Mouse (Mus musculus): ENCODE data around the gene Zfyve28.

Gene Zfyve28

DNA sequence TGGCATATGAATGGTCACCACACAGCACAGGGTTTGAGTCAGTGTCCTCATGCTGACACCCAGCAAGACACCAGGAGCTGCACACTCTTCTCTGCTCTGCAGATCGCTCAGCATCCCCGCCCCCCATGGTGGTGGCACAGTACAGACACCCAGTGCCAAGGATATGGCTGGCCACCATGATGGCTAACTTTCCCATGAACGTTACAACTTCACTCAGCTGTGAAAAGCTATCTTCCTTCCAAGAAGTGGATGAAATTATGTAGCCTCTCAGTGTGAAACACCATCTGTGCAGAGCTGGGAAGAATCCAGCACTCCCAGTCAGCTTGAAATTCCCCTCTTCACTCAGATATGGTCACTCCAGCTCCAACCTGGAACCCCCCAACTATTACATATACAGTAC lies 14.0 kb downstream of the Zfyve28 start:
- ChIA-PET CTCF (interaction anchor here in 1 of 4 experiments (1.8 kb wide), 1 partner anchor 13 kb away, joined by 5 read pairs; no protein-coding TSS in a partner anchor), POLR2A (interaction anchor here in 1 of 4 experiments (0.9 to 1.7 kb wide), 3 partner anchors 14 to 240 kb away, joined by 3 to 7 read pairs (median 5); partner anchors contain the start of genes Cfap99, Tnip2 and Zfyve28)

GRCm38 (mm10) chr5:34273251-34273681 lies 15.0 kb downstream of the Zfyve28 start:
- ChIA-PET CTCF (interaction anchor here in 2 of 4 experiments (1.2 to 1.8 kb wide), 2 partner anchors 14 to 27 kb away, joined by 3 to 5 read pairs; no protein-coding TSS in a partner anchor), POLR2A (interaction anchor here in 3 of 4 experiments (0.6 to 2.2 kb wide), 3 partner anchors 9 to 70 kb away, joined by 3 to 12 read pairs (median 9); partner anchors contain the start of gene Rnf4 (in 1 of the 3))

DNA sequence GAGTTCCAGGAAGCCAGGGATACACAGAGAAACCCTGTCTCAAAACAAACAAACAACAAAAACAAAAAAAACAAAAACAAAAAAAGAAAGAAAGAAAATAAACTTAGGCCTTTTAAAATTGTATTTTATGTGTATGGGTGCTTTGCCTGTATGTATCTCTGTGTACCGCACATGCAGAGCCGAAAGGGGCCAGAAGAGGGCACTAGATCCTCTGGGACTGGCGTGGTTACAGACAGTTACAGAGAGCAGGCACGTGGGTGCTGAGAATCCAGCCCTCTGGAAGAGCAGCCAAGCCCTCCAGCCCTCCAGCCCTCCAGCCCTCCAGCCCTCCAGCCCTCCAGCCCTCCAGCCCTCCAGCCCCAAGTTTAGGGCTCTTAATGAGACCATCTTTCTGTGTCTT lies 16.5 kb downstream of the Zfyve28 start:
- CTCF ChIA-PET, result interaction anchor here in 3 of 4 experiments (0.7 to 1.2 kb wide), 4 partner anchors 11 to 551 kb away, joined by 3 to 6 read pairs (median 4); no protein-coding TSS in a partner anchor

DNA sequence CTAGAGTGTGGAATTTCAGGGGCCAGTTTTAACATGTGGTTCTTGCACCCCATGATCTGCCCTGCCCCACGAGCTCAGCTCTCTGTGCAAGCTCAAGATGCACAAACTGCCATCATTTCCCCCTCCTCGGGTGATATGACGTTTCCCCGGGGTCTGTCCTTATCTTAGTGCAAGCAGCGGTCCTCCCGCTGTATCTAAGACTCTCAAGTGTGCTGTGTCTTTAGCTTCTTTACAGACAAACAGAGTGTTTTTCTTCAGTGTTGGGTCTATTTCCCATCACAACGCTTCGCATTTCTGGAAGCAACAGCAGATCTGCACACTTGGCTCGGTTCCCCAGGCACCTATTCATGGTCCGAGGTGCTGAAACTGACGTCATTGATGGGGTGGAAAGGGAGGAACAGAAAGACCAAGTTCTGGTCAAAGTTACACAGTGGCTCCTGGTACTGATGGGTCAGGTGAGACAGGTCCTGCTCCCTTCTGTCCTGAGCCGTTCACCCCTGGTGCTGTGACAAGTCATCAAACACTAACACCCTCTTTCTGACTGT lies 18.3 kb downstream of the Zfyve28 start:
- POLR2A ChIA-PET, result interaction anchor here in 3 of 4 experiments (0.6 to 2.5 kb wide), 9 partner anchors 10 to 308 kb away, joined by 3 to 7 read pairs (median 3); partner anchors contain the start of gene Rnf4 (in 1 of the 3)
- CTCF ChIA-PET, result interaction anchor here in 3 of 4 experiments (0.6 to 1.3 kb wide), 5 partner anchors 9 to 390 kb away, joined by 3 read pairs; partner anchors contain the start of genes Grk4 (in 1 of the 3) and Nop14 (in 1 of the 3)

More for the DNA sequence above, 16.5 kb downstream of the Zfyve28 start:
- POLR2A ChIA-PET, result interaction anchor here in 2 of 4 experiments (1.1 to 2.5 kb wide), 6 partner anchors 11 to 389 kb away, joined by 3 to 12 read pairs (median 6); partner anchors contain the start of genes Rnf4 (in 2 of the 2), Grk4 (in 1 of the 2) and Nop14 (in 1 of the 2)

DNA sequence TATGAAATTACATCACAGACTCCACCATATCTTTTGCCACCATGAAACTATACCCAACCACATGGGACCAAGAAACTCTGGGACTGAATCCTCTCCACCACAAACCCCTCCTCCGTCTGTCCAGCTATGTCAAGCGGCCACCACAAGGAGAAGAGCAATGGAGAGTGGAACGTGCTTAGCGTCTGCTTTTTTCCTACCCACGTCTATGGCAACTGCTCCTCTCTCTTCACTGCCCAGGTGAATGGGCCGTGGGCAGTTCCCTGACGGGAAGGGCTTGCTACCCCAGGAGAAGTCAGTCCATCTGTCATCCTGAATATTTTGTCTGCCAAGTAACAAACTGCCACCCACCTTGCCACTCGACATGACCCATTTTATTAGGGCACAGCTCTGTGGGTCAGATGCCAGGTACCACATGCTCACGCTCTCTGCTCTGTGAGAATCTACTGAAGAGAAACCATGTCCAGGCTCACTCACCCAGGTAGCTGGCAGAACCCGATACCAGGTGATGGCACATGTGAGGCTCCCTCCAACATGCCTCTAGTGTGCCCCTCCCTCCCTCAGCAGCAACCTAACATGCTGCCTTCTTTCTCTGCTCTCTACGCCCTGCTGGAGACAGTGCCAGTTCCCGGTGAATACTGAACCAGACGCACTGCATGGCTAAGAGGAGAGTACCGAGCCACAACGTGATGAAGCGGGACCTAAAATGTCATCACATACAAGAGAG lies 18.9 kb downstream of the Zfyve28 start:
- ChIA-PET POLR2A (interaction anchor here in 3 of 4 experiments (0.6 to 2.3 kb wide), 7 partner anchors 10 to 309 kb away, joined by 3 to 6 read pairs (median 3); no protein-coding TSS in a partner anchor), CTCF (interaction anchor here in 3 of 4 experiments (0.6 to 1.3 kb wide), 4 partner anchors 10 to 391 kb away, joined by 3 read pairs; partner anchors contain the start of genes Grk4 (in 1 of the 3) and Nop14 (in 1 of the 3))

- CTCF ChIA-PET, result interaction anchor here in 1 of 4 experiments (1.6 to 2.2 kb wide), 2 partner anchors 28 to 56 kb away, joined by 4 to 6 read pairs; no protein-coding TSS in a partner anchor
Observed at GRCm38 (mm10) chr5:34266065-34266464, 22.2 kb downstream of the Zfyve28 start.

DNA sequence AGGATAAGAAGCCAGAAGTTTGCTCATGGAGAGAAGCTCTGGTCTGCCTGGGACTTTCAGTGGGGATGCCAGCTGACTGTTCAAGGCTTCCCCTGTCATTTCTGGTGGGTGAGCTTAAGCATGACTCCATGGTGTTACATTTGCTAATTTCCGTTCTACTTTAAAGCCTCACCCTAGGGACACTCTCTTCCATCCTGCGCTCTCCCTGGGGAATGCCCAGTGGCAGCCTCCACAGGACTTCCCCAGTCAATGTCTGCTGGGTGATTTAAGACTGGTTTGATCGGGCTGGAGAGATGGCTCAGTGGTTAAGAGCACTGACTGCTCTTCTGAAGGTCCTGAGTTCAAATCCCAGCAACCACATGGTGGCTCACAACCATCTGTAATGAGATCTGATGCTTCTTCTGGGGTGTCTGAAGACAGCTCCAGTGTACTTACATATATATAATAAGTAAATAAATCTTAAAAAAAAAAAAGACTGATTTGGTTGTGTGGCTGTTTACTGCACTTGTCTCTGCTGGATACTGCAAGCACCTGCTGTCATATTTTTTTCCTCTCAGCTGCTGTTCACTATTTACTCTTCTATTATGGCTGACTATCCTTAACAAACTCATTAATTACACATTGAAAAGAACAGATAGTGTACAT lies 29.0 kb downstream of the Zfyve28 start:
- POLR2A ChIA-PET, result interaction anchor here in 2 of 4 experiments (0.9 to 1.4 kb wide), 5 partner anchors 8 to 83 kb away, joined by 3 to 6 read pairs (median 4); no protein-coding TSS in a partner anchor
- CTCF ChIA-PET, result interaction anchor here in 2 of 4 experiments (0.5 to 1.4 kb wide), 4 partner anchors 8 to 296 kb away, joined by 3 to 6 read pairs (median 4); no protein-coding TSS in a partner anchor

More at GRCm38 (mm10) chr5:34266065-34266464, 22.2 kb downstream of the Zfyve28 start:
- POLR2A ChIA-PET, result interaction anchor here in 2 of 4 experiments (1.2 to 3.4 kb wide), 7 partner anchors 10 to 394 kb away, joined by 3 to 9 read pairs (median 5); partner anchors contain the start of genes Fam193a (in 1 of the 2), Grk4 (in 1 of the 2), Nop14 (in 1 of the 2) and Rnf4 (in 1 of the 2)

- ChIA-PET POLR2A (interaction anchor here in 2 of 4 experiments (1.1 to 2.5 kb wide), 2 partner anchors 12 kb away, joined by 3 to 7 read pairs; no protein-coding TSS in a partner anchor), CTCF (interaction anchor here (0.5 to 2.5 kb wide), 6 partner anchors 12 to 115 kb away, joined by 3 to 6 read pairs (median 4); no protein-coding TSS in a partner anchor)
Observed at GRCm38 (mm10) chr5:34255189-34255588, 33.1 kb downstream of the Zfyve28 start.

DNA sequence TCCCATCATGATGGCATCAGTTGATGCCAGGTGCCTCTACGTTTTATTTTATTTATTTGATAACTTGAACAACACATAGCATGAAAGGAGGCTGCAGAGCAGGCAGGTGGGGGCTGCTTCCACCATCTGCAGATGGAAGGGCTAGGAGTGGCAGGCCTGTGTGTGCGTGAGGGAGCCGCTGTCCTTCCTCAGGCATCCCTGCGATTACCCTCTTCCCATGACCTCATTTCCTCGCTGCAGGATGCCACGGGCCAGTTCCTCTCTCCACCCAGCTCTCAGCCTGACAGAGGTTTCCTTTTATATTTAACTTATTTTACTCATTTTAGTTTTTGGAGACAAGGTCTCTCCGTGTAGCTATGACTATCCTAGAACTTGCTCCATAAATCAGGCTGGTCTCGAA lies 33.9 kb downstream of the Zfyve28 start:
- ChIA-PET POLR2A (interaction anchor here in 1 of 4 experiments (0.6 to 0.8 kb wide), 3 partner anchors 223 to 482 kb away, joined by 3 to 10 read pairs (median 7); no protein-coding TSS in a partner anchor), CTCF (interaction anchor here in 2 of 4 experiments (0.6 to 0.7 kb wide), 2 partner anchors 63 to 122 kb away, joined by 3 to 9 read pairs; no protein-coding TSS in a partner anchor)

GRCm38 (mm10) chr5:34252967-34253519 lies 35.2 kb downstream of the Zfyve28 start:
- ChIA-PET POLR2A (interaction anchor here in 2 of 4 experiments (1.1 to 1.8 kb wide), 2 partner anchors 11 to 389 kb away, joined by 3 read pairs; no protein-coding TSS in a partner anchor), CTCF (interaction anchor here in 2 of 4 experiments (0.9 to 1.6 kb wide), 4 partner anchors 11 to 17 kb away, joined by 3 to 4 read pairs (median 3); no protein-coding TSS in a partner anchor)

DNA sequence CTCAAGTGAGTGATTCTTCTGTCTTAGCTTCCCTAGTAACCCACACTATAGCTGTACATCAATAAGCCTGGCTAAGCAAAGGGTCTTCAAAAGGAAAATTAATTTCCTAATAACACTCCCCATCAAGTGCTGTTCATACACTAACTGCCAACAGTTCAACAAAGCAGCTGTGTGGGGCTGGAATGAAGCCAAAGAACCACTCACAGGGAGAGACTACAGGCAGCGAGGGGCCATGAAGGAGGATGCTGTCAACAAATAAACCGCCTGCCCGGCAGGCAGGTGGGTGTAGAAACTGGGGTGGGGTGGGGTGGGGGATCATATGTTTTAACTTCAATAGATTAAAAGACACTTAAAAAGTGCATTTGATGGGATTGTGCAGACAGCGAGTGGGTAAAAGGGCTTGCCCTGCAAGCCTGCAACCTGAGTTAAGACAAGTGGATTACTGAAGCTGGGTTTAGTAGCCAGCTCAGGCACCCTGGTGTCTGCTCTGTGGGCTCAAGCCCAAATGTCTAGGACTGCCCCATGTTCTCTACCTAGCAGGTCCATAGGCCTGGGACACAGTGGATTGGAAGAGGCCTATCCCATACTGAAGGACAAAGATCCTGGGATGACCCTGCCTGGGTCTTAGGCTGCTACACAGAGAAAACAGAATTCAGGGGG lies 35.8 kb downstream of the Zfyve28 start:
- ChIA-PET CTCF (interaction anchor here in 2 of 4 experiments (0.5 to 2.0 kb wide), 6 partner anchors 10 to 1036 kb away, joined by 3 to 5 read pairs (median 4); no protein-coding TSS in a partner anchor), POLR2A (interaction anchor here in 2 of 4 experiments (1.0 to 1.8 kb wide), 3 partner anchors 10 to 389 kb away, joined by 3 read pairs; no protein-coding TSS in a partner anchor)

DNA sequence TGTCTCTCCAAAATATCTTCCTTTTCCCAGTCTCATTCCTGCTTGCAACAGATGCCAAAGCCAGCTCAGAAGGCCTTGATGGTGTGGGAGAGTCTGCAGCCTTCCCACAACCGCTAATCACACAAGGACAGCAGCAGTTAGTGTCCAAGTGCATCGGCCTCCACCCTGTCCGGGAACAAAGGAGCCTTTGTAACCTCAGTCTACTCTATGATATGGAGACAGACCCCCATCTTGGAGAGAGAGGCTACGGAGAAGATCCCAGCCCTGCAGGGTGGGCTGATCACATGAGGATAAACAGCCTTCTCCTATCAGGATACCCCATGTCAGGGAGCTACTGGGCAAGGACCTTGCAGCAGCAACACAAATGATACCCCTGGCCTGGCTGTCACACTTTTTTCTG lies 36.5 kb downstream of the Zfyve28 start:
- POLR2A ChIA-PET, result interaction anchor here in 3 of 4 experiments (0.6 to 1.8 kb wide), 3 partner anchors 10 to 161 kb away, joined by 3 to 7 read pairs (median 3); no protein-coding TSS in a partner anchor
- CTCF ChIA-PET, result interaction anchor here in 2 of 4 experiments (0.5 to 2.0 kb wide), 5 partner anchors 9 to 1035 kb away, joined by 3 to 5 read pairs (median 4); no protein-coding TSS in a partner anchor

GRCm38 (mm10) chr5:34250090-34250489 lies 38.2 kb downstream of the Zfyve28 start:
- CTCF ChIA-PET, result no interaction called here
- POLR2A ChIA-PET, result interaction anchor here in 2 of 4 experiments (1.0 to 1.7 kb wide), 3 partner anchors 9 to 86 kb away, joined by 3 to 5 read pairs (median 3); partner anchors contain the start of gene Rnf4 (in 1 of the 2)

DNA sequence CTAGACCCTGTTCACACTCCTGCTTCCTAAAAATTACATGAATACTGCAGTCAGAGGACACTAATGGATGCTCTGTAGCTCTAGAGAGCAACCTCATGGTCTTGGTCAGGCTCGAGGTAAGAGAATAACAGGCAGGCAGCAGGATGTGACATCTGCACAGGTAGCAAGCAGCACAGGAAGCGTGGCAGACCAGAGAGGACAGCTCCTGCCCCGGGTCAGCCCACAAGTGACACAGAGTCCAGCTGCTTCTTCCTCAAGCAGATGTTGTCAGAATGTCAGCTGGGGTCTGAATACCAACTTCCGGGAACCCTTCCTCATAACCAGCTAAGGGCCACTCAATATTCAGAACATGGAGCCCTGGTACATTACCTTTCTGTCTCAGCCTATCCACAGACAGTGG lies 39.1 kb downstream of the Zfyve28 start:
- CTCF ChIA-PET, result interaction anchor here in 1 of 4 experiments (0.7 kb wide), 1 partner anchor 13 kb away, joined by 3 read pairs; no protein-coding TSS in a partner anchor
- POLR2A ChIA-PET, result interaction anchor here in 1 of 4 experiments (1.3 kb wide), 1 partner anchor 10 kb away, joined by 3 read pairs; no protein-coding TSS in a partner anchor

DNA sequence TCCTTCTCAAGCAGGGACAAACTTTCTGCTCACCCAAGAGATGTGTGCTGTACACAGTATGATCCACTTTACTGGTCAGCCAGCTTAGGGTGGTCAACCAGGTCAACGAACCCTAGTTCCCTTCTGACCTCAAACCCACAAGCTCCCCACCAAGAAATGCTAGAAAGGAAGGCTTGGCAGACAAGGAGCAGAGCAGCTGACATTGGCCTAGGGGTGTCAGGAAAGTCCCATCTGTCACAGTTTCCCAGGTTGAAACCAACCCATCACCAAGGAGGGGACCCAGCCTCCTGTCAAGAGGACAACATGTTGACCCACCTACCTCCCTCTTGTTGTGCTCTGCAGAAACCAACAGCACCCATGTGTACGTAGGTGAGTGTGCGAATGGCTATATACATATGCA lies 41.8 kb downstream of the Zfyve28 start:
- POLR2A ChIA-PET, result interaction anchor here in 2 of 4 experiments (0.8 to 1.2 kb wide), 4 partner anchors 10 to 23 kb away, joined by 3 read pairs; no protein-coding TSS in a partner anchor
- CTCF ChIA-PET, result interaction anchor here in 3 of 4 experiments (0.6 to 1.6 kb wide), 7 partner anchors 10 to 331 kb away, joined by 3 to 8 read pairs (median 3); no protein-coding TSS in a partner anchor

- POLR2A ChIA-PET, result interaction anchor here in 2 of 4 experiments (0.5 to 1.7 kb wide), 4 partner anchors 33 to 271 kb away, joined by 3 to 5 read pairs (median 4); partner anchors contain the start of genes Fam193a (in 1 of the 2) and Tnip2 (in 1 of the 2)
- CTCF ChIA-PET, result interaction anchor here in 1 of 4 experiments (1.4 kb wide), 1 partner anchor 9 kb away, joined by 4 read pairs; no protein-coding TSS in a partner anchor
Observed at GRCm38 (mm10) chr5:34243062-34243461, 45.2 kb downstream of the Zfyve28 start.

Data from embryonic stem cell, embryonic (primary cell).